Mouse (Mus musculus): Measurements from ENCODE around the gene Ttc24. TPM values are rescaled to one million over a fixed set of nuclear protein-coding genes. Genes with fewer than 3 reads are reported as not detected.
A peak's percentile ranks its signal among the peaks of the same experiment; 100 is the strongest.

Ttc24 gene
- polyA plus RNA-seq, 1 experiment, result not detected

DNA sequence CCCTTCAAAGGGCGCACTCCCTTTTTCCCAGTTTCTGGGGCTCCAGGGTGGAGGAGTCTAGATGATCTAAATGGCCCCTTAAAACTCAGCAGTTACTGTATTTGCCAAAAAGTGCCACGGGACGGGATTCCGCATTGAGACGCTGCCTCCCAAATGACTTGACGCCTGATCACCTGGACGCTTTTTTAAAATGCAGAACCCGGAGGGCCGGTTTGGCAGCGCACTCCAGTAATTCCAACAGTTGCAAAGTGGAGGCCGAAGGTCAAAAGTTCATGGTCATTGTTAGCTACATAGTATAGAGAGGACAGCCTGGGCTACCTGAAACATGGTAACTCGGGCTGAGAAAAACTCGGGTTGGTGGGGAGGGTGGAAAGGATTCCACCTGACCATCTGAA, 4.1 kb upstream of the Ttc24 start:
- Histone ChIP-seq H3K4me1 (ENCODE audit: control insufficient read depth, insufficient read depth, insufficient read length) (no peaks in the 10 kb centered on the region; the same call in 1 of the 2 replicates), H3K4me3 (ENCODE audit: extremely low read depth, insufficient read depth, insufficient read length) (peak overlapping the region; percentile 54; the same call in 1 of the 2 replicates), H3K36me3 (ENCODE audit: control insufficient read depth, insufficient read depth, low read length) (no peaks in the 10 kb centered on the region), H3K27me3 (ENCODE audit: control insufficient read depth, insufficient read depth, low read length) (no peaks in the 10 kb centered on the region), H3K27ac (ENCODE audit: insufficient read depth, low read length) (no peak overlapping the region)
- 2% methylated on average over 13 of the region's 13 CpGs for WGBS
- TF ChIP-seq CTCF (IDR thresholded peaks at IDR 0.05; ENCODE audit: extremely low read depth, insufficient read depth, insufficient read length, insufficient replicate concordance), result no peak
- no peak for TF ChIP-seq POLR2A (IDR thresholded peaks at IDR 0.05; ENCODE audit: low read depth, low read length)
- DNase-seq (ENCODE audit: low read depth in 1 of 2, low spot score in 2 of 2), result no peak

DNA sequence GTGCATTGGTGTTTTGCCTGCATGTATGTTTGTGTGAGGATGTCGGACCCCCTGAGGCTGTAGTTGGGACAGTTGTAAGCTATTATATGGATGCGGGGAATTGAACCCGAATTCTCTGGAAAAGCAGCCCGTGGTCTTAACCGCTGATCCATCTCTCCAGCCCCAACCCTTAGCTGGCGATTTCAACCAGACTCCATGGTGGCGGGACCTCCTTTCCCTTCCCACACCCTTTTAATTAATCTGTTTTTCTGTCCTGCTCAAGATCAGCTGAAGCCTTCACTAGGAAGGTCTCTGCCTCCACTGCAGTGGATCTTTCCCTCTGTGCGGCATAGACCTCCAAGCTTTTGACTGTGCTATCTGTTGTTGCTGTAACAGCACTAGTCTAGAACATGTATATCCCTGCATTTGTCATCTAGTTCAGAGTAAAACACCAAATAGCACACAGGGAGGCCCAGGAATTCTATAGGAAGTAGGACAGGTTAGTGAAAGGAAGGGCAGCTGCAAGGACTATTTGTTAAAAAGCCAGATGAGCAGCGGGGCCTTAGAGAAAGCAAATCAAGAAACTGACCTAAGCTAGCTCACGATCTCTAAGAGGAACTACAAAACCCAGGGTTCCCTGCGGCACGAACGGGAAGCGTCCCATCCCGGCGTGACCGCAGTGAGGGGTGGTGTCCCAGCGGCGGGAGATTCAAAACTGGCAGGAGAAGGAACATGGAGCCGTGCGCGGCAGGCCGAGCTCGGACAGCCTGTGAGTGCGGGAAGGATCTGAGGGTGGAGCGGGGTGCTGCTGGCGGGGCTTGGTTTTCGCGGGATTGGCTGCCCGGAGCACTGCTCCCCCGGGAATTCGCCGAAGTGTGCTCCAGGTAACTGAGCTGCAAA, 3.5 kb upstream of the Ttc24 start, which contains the start of gene Iqgap3:
Iqgap3 (plus strand) TSS at position 627 of the 879 bp plus-strand sequence.
- Histone ChIP-seq H3K36me3 (ENCODE audit: control insufficient read depth, insufficient read depth, low read length) (no peaks in the 10 kb centered on the region), H3K4me1 (ENCODE audit: control insufficient read depth, insufficient read depth, insufficient read length) (no peaks in the 10 kb centered on the region; the same call in 1 of the 2 replicates), H3K27me3 (ENCODE audit: control insufficient read depth, insufficient read depth, low read length) (no peaks in the 10 kb centered on the region), H3K27ac (ENCODE audit: insufficient read depth, low read length) (no peak within 1 kb of the TSS), H3K4me3 (ENCODE audit: extremely low read depth, insufficient read depth, insufficient read length) (peak within 1 kb of the TSS; percentile 54)
- WGBS, result 20% methylated on average over 33 of the region's 33 CpGs
- no peak for TF ChIP-seq CTCF (IDR thresholded peaks at IDR 0.05; ENCODE audit: extremely low read depth, insufficient read depth, insufficient read length, insufficient replicate concordance)
- no peak for TF ChIP-seq POLR2A (IDR thresholded peaks at IDR 0.05; ENCODE audit: low read depth, low read length)
- peak; percentile 52 to 88 for DNase-seq (ENCODE audit: low read depth in 1 of 2, low spot score in 2 of 2)

DNA sequence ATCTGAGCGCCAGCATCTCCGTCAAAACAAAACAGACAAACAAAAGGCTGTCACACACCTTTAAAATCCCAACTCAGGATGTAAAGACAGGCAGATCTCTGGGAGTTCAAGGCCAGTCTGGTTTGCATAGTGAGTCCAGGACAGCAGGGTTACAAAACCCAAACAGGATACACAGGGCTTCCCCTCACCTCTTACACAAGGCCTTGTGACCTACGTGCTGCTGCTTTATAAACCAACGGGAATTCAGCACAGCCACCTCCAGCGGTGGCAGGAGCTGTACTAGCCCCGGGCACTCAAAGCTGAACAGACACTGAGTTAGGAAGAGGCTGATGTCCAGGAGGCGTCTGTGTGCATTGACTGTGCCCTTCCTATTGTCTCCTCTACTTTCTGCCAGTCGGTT, 663 bp downstream of the Ttc24 start:
- no peak for TF ChIP-seq CTCF (IDR thresholded peaks at IDR 0.05; ENCODE audit: extremely low read depth, insufficient read depth, insufficient read length, insufficient replicate concordance)
- H3K27me3 ChIP-seq (ENCODE audit: control insufficient read depth, insufficient read depth, low read length), result no peaks in the 10 kb centered on the region
- 53% methylated on average over 8 of the region's 8 CpGs for WGBS
- no peaks in the 10 kb centered on the region; the same call in 1 of the 2 replicates for H3K4me1 ChIP-seq (ENCODE audit: control insufficient read depth, insufficient read depth, insufficient read length)
- no peaks in the 10 kb centered on the region for H3K36me3 ChIP-seq (ENCODE audit: control insufficient read depth, insufficient read depth, low read length)
- no peak overlapping the region for H3K4me3 ChIP-seq (ENCODE audit: extremely low read depth, insufficient read depth, insufficient read length)
- H3K27ac ChIP-seq (ENCODE audit: insufficient read depth, low read length), result no peak overlapping the region
- DNase-seq (ENCODE audit: low read depth in 1 of 2, low spot score in 2 of 2), result no peak

- no peak for TF ChIP-seq CTCF (IDR thresholded peaks at IDR 0.05; ENCODE audit: extremely low read depth, insufficient read depth, insufficient read length, insufficient replicate concordance)
- TF ChIP-seq POLR2A (IDR thresholded peaks at IDR 0.05; ENCODE audit: low read depth, low read length), result no peak
- Histone ChIP-seq H3K36me3 (ENCODE audit: control insufficient read depth, insufficient read depth, low read length) (no peaks in the 10 kb centered on the region), H3K27me3 (ENCODE audit: control insufficient read depth, insufficient read depth, low read length) (no peaks in the 10 kb centered on the region), H3K4me1 (ENCODE audit: control insufficient read depth, insufficient read depth, insufficient read length) (no peaks in the 10 kb centered on the region), H3K4me3 (ENCODE audit: extremely low read depth, insufficient read depth, insufficient read length) (no peak overlapping the region), H3K27ac (ENCODE audit: insufficient read depth, low read length) (no peak overlapping the region)
- 80% methylated on average over 8 of the region's 8 CpGs for WGBS
- DNase-seq (ENCODE audit: low read depth in 1 of 2, low spot score in 2 of 2), result no peak
These were observed 3.3 kb downstream of the Ttc24 start for GRCm38 (mm10) chr3:88074766-88075165.

DNA sequence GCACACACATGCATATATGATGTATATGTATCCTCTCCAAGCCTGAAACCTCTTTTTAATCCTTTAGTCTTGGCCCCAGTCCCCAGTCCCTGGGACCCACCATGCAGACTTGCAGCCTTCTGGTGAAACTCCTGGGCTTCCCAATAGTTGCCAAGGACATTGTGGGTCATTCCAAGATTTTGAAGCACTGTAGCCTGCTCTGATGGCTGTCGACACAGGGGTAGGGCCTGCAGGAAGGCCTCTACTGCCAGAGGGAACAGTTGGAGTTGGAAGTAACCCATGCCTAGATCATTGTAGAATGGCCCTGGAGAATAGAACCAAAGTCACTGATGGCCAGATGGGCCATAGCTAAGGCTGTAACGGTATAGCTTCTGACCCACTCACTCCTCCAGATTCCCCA, 3.8 kb downstream of the Ttc24 start:
- Histone ChIP-seq H3K4me3 (ENCODE audit: extremely low read depth, insufficient read depth, insufficient read length) (no peak overlapping the region), H3K36me3 (ENCODE audit: control insufficient read depth, insufficient read depth, low read length) (no peaks in the 10 kb centered on the region), H3K27me3 (ENCODE audit: control insufficient read depth, insufficient read depth, low read length) (no peaks in the 10 kb centered on the region), H3K27ac (ENCODE audit: insufficient read depth, low read length) (no peak overlapping the region), H3K4me1 (ENCODE audit: control insufficient read depth, insufficient read depth, insufficient read length) (no peaks in the 10 kb centered on the region)
- TF ChIP-seq CTCF (IDR thresholded peaks at IDR 0.05; ENCODE audit: extremely low read depth, insufficient read depth, insufficient read length, insufficient replicate concordance), result no peak
- TF ChIP-seq POLR2A (IDR thresholded peaks at IDR 0.05; ENCODE audit: low read depth, low read length), result no peak
- 83% methylated on average over 2 of the region's 2 CpGs for WGBS
- no peak for DNase-seq (ENCODE audit: low read depth in 1 of 2, low spot score in 2 of 2)

DNA sequence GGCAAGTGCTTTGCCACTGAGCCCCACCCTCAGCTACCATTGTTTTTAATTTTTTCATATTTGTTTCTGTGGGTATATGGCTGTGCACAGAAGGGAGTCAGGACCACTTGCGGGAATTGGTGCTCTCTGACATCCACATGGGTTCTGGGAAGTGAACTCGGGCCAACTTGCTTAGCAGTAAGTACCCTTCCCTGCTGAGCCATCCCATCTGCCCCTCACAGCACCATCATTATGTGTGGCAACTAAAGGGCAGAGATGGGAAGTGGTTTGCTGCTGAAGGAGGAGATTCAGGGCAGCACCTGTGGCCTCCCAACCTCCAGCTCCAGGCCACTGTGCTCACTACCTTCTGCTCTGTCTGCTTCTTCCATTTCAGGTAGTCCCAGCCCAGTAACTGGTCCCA, 4.5 kb downstream of the Ttc24 start:
- TF ChIP-seq CTCF (IDR thresholded peaks at IDR 0.05; ENCODE audit: extremely low read depth, insufficient read depth, insufficient read length, insufficient replicate concordance) (no peak), POLR2A (IDR thresholded peaks at IDR 0.05; ENCODE audit: low read depth, low read length) (no peak)
- no peaks in the 10 kb centered on the region for H3K36me3 ChIP-seq (ENCODE audit: control insufficient read depth, insufficient read depth, low read length)
- H3K4me3 ChIP-seq (ENCODE audit: extremely low read depth, insufficient read depth, insufficient read length), result no peak overlapping the region
- no peaks in the 10 kb centered on the region for H3K4me1 ChIP-seq (ENCODE audit: control insufficient read depth, insufficient read depth, insufficient read length)
- no peak for DNase-seq (ENCODE audit: low read depth in 1 of 2, low spot score in 2 of 2)
- no peak overlapping the region for H3K27ac ChIP-seq (ENCODE audit: insufficient read depth, low read length)
- H3K27me3 ChIP-seq (ENCODE audit: control insufficient read depth, insufficient read depth, low read length), result no peaks in the 10 kb centered on the region
- 70% methylated on average over 2 of the region's 2 CpGs for WGBS

DNA sequence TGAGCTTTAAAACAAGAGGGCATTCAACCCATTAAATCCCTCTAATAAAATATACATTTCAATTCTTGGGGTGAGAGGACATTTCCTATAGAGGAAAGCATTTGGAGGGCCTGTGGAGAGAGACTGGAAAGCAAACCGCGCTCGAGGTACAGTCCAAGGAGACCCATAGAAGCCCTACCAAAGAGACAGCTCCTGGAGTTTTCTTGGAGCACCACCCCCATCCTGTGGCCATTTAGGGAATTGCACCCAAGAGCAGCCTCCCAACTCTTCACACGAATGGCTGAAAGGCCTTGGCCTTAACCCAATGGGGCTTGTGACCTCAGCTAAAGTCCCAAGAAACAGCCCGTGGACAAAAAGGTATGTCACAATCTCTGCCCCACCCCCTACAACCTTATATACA, 6.3 kb downstream of the Ttc24 start:
- WGBS, result 2% methylated on average over 5 of the region's 5 CpGs
- Histone ChIP-seq H3K4me1 (ENCODE audit: control insufficient read depth, insufficient read depth, insufficient read length) (no peaks in the 10 kb centered on the region), H3K36me3 (ENCODE audit: control insufficient read depth, insufficient read depth, low read length) (no peaks in the 10 kb centered on the region), H3K4me3 (ENCODE audit: extremely low read depth, insufficient read depth, insufficient read length) (no peak overlapping the region), H3K27me3 (ENCODE audit: control insufficient read depth, insufficient read depth, low read length) (no peaks in the 10 kb centered on the region; the same call in 1 of the 2 replicates), H3K27ac (ENCODE audit: insufficient read depth, low read length) (no peak overlapping the region)
- TF ChIP-seq CTCF (IDR thresholded peaks at IDR 0.05; ENCODE audit: extremely low read depth, insufficient read depth, insufficient read length, insufficient replicate concordance) (peak; percentile 90; the same call in 1 of the 2 replicates), POLR2A (IDR thresholded peaks at IDR 0.05; ENCODE audit: low read depth, low read length) (no peak)
- peak; percentile 51 to 80 for DNase-seq (ENCODE audit: low read depth in 1 of 2, low spot score in 2 of 2)

All from spleen, adult 2 months (tissue).